Mouse (Mus musculus): ENCODE results near the gene Fgl2.

Gene Fgl2

GRCm38 (mm10) chr5:21384252-21384960, 12.0 kb downstream of the Fgl2 start:
- no peak for DNase-seq

- no peak for DNase-seq
Measured at GRCm38 (mm10) chr5:21384976-21385375, 12.5 kb downstream of the Fgl2 start.

- no peak for DNase-seq
Measured at GRCm38 (mm10) chr5:21386432-21386831, 14.0 kb downstream of the Fgl2 start.

DNA sequence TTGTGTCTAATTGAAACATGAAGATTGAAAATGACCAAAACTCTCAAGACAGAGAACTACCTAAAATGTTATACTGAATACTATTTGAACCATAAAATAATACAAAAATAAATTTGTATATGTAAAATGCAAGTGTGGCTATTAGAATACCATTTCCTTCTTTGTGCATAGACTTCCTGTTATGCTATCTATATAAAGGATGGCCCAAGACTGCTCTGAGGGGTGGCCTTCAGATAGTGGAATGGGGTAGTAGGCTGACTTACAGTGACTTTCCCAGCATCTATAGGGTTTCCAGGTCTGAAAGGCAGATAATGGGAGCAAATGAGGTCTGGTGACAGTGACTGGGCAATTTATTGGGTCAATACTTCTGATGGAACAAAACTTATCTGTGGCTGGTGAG, 14.9 kb downstream of the Fgl2 start:
- DNase-seq = no peak

DNA sequence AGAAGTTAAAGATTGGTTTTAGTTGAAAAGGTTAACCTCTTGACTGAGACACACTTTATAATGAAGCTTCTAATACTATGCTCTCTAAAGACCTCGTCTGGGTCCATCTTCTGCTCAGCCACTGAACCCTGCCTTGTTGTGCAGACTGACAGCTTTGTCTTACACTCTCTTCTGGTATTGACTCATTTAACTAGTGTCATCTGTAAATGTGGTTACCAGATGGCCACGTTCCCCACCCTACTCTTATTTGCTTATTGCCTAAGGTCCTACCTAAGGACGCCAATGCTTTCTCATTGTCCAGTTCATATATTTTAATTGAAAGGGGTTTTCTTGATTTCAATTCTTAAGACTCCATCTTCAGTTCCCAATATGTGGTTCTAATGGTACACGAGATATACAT, 16.4 kb downstream of the Fgl2 start:
- DNase-seq = no peak

DNA sequence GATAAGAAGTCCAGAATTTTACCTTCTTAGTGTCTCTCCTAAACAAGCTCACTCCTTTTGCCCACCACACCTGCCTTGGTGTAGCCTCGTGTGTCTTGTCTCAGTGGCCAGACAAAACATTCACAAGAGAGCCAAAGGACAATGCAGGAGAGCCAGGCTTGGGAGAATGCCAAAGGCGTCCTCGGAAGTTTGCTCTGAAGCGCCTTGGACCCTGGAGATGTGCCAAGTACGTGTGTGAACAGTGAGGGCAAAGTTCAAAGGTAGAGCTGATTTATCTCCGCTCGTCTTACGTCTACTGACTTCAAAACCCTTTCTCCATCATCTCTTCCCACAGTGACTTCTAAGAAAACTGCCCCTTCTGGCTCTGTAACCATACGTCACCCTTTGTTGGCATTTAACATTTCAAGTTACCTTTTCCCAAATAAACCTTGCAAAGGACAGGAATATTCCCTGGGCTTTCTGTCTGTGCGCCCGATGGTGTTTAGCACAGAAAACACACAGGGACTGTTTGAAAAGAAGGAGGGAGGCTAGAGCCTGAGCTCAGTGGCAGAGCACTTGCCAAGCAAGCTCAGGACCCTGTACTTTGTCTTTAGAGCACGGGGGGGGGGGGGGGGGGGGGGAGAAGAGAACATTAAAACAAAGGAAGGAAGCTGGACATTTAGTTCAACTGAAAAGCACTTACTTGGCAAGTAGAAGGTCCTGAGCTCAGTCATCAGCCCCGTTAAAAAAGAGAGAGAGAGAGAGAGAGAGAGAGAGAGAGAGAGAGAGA, 19.4 kb downstream of the Fgl2 start:
- no peak for DNase-seq

DNA sequence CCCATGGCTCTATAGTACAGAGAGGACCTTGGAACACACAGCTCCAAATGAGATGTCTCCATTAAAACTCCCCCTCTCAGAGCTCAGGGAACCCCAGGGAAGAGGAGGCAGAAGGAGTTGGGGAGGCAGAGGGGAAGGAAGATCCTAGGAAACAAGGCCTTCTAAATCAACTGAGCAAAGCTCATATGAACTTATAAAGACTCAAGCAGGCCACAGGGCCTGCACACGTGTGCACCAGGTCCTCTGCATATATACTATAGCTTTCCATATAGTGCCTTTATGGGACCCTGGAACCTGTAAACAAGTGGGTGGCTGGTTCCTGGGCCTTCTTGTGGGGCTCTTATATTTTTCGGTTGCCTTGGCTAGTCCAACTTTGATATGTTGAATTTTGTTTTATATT, 22.1 kb downstream of the Fgl2 start:
- no peak for DNase-seq

DNA sequence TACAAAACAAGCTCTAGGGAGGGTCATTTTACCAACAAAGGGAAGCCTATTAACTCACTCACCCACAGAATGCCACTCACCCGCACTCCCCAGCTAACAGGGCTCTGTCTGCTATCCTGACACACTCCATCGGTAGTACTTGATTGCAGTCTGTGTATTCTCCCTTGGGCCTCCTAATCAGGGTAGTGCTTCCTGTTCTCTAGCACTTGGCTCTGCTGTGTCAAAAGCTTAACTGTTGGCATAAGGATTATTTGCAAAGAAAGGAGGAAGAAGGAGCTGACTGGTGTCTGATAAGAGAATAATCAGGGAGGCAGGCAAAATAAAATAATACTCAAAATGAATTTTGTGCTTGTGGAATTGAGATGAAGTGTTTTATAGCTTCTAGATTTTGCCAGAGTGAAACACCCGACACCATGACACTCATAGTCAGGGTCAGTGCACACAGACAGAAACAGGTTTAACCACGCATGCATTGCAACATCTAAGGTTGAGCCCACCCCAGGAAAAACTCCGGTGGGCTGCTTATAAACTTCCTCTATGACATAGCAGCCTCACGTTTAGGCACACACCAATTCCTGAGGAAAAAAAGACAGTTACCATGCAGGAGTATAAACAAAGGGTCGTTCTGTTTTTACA, 22.9 kb downstream of the Fgl2 start:
- no peak for DNase-seq

- no peak for DNase-seq
Measured at GRCm38 (mm10) chr5:21411261-21411666, 38.8 kb downstream of the Fgl2 start.

- DNase-seq = no peak
Measured at GRCm38 (mm10) chr5:21412056-21412455, 39.6 kb downstream of the Fgl2 start.

DNA sequence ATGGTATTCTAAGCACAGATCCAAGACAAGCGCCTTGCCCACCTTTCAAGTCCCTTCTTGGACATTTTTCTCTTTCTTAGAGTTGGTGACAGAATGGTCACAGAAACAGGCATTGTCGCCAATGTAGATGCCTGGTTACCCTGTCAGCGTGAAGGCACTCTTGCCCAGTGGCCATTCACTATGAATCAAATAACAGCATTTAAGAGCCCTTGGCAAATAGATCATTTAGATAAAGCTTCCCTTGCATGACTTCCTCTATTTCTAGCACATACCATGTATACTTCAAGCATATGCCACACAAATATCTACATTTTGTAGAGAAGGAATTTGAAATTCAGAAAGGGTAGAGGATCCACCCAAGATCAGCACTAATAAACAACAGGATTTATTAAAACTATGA, 40.9 kb downstream of the Fgl2 start:
- DNase-seq = no peak

GRCm38 (mm10) chr5:21414116-21414820, 41.8 kb downstream of the Fgl2 start:
- DNase-seq = no peak

DNA sequence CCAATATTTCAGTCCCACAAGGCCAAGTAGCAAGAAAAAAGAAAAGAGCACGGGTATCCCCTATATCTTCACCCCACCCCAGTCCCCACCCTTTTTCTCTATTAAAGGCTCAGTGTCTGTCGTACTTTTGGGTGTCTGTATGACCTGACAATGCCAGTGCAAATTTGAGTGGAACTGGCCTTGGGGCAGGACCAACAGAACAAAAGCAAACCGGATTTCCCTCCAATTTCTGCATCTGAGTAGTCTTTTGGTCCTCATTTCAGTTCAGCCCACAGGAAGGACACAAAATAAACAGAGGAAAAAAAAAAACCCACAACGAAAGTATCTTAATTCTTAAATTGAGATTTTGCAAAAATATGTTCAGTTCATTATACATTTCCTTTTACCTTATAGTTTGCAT, 46.2 kb downstream of the Fgl2 start:
- no peak for DNase-seq

DNA sequence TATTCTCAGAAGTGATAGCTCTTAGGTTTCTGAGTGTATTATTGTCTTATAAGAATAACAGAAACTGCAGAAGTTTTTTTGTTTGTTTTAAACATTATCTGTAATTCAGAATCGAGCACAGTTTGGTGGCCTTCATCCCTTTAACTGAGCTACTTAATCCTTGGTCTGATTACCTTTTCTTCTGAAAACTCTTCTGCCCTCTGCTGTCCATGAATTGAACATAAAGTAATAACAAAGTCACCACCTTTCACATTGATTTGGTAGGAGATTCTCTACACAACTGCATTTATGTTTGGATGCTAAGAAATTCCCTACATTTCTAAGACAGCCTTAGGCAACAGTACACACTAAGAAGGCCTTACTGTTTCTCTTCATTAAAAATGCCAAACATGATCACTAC, 48.2 kb downstream of the Fgl2 start:
- no peak for DNase-seq

DNA sequence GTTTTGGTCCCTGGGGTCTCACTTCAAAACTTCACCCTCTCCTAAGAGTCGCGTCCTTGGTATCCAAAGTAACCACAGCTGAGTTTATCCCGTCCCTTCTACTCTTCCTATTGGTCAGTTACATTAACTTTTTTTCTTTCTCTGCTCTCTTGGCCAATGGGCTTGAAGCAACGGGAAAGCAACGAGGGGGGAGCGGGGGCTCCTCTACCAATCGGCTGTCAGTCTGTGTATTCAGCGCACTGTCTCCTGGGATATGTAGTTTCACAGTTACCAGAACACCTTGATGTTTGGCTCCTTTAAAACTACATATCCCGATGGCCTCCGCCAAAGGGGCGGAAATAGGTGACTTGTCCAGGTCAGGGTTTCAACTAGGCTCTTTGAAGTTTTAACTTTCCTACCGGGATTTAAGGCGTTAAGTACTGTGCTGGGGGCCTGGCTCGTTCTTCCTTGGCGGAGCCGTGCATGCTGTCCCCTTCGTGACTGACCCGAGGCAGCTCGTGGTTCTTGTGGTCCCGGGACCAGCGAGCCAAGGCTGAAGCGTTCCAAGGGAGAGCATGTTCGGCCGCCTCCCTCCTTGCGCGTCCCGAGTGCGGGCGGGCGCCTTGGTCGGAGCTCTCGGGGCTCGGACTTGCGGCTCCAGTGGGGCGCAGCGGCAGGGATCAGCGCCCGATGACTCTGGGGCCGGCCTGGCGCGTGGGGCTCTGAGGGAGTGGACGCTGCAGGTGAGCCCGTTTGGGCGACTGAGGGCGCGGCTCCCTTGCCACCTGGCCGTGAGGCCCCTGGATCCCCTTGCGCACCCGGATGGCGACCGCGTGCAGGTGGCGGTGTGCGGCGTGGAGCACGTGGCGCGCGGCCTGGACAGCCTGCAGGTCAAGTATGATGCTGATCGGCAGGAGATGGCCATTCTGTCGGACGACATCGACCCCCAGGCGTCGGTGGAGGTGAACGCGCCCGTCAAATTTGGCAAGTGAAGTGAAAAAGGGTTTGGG, 52.5 kb downstream of the Fgl2 start, which contains the start of the genes Ccdc146 and Fam185a:
TSS of gene Ccdc146 (minus strand) at position 64 of the 989 bp plus-strand sequence.
TSS of gene Fam185a (plus strand) at position 345 of the 989 bp plus-strand sequence.
- peak; percentile 99 for DNase-seq

GRCm38 (mm10) chr5:21426666-21427065, 54.2 kb downstream of the Fgl2 start:
- DNase-seq = no peak
